Mouse (Mus musculus) thymus, adult 2 months (tissue): Measurements from ENCODE around the gene St14. TPM values are rescaled to one million over a fixed set of nuclear protein-coding genes. Genes with fewer than 3 reads are reported as not detected.

Experiments used
- DNase-seq: peaks from one replicate; pipeline ENCODE4 v3.0.0; 2021
- H3K27ac ChIP-seq: fragments of 200-500 bp; 2 replicates; pipeline ENCODE4 v1.5.1; 2012; ENCODE audit warnings: low read length, control low read depth; ENCODE audit not compliant: control insufficient read depth, insufficient read depth
- H3K27me3 ChIP-seq: fragments of 200-500 bp; 2 replicates; pipeline ENCODE4 v1.6.1; 2012; ENCODE audit warnings: mild to moderate bottlenecking, low read length, moderate library complexity, mixed read lengths; ENCODE audit not compliant: control insufficient read depth, insufficient read depth
- H3K36me3 ChIP-seq: fragments of 200-500 bp; 2 replicates; pipeline ENCODE4 v1.6.1; 2012; ENCODE audit warnings: mild to moderate bottlenecking, low read length, moderate library complexity; ENCODE audit not compliant: control insufficient read depth, insufficient read depth
- H3K4me1 ChIP-seq: fragments of 200-500 bp; replicated peaks from 2 replicates; pipeline ENCODE4 v1.6.1; 2012; ENCODE audit warnings: low read length; ENCODE audit not compliant: control insufficient read depth, insufficient read depth
- H3K4me3 ChIP-seq: fragments of 200-500 bp; 2 replicates; pipeline ENCODE4 v1.5.1; 2012; ENCODE audit warnings: mild to moderate bottlenecking, low read length, control low read depth, moderate library complexity; ENCODE audit not compliant: control insufficient read depth, insufficient read depth
- CTCF ChIP-seq: fragments of 200-500 bp; IDR thresholded peaks from 2 replicates; pipeline ENCODE4 v1.5.1; 2012; ENCODE audit warnings: mild to moderate bottlenecking, control low read depth, low read length, moderate library complexity, borderline replicate concordance; ENCODE audit not compliant: control insufficient read depth, poor library complexity, insufficient read depth; ENCODE audit errors: extremely low read depth
- POLR2A ChIP-seq: fragments of 200-500 bp; IDR thresholded peaks from 2 replicates; pipeline ENCODE4 v1.6.1; 2012; ENCODE audit warnings: mild to moderate bottlenecking, low read length, control low read depth, moderate library complexity; ENCODE audit not compliant: control insufficient read depth, poor library complexity, insufficient read depth; ENCODE audit errors: extremely low read depth
- whole genome bisulfite sequencing: fragments of 180-500 bp; shearing (Covaris S2); methylation state at CpG from one replicate; pipeline ENCODE4 v1.1.7; 2018; 5-methylcytosine and 5-hydroxymethylcytosine counted together
- polyA plus RNA-seq: library from polyadenylated mRNA; depleted of rRNA; stranded (reverse); fragments of >200 nt; gene quantifications from 2 replicates; pipeline ENCODE4 v1.2.3, GENCODE M21; 2012

Gene St14
- polyA plus RNA-seq, 1 experiment: 15.8 TPM

DNA sequence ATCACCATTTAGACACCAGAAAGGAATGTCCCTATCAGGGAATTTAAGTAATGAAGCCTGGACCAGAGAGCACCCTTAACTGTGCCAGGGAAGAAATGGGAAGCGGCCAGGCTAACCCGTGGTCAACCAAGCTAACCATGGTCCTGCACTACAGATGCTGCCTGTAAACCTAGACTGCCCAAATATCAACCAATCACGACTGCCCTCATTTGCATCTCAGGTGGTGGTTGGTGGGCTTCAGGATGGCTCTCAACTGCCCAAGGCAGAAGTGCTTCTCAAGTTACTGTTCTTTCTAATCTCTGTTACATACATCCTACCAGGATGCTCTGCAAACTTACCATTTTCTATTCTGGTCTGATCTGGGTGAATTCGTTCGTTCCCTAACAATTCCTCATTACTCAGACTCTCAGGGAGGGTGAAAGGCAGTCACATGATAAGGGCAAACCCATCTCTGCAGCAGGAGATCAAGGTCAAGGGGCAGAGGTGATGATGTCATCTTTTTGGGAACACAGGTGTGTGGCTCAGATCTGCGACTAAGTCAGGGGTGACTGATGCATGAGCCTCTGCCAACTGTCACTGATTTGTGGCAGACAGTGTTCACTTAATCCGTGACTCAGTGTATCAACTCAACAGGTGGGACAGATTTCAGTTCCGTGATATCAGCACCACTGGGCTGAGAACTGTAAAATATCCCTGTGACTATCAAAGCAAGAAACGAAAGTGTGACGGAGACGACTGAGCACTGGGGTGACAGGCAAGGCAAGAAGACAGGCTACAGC lies 12.9 kb downstream of the St14 start:
- Histone ChIP-seq H3K27me3 (no peaks in the 10 kb centered on the region), H3K4me3 (no peak overlapping the region), H3K36me3 (no peaks in the 10 kb centered on the region), H3K4me1 (no peaks in the 10 kb centered on the region), H3K27ac (no peak overlapping the region)
- WGBS: 73% methylated on average over 11 of the region's 11 CpGs
- TF ChIP-seq CTCF (no peak), POLR2A (no peak)
- DNase-seq: no peak

DNA sequence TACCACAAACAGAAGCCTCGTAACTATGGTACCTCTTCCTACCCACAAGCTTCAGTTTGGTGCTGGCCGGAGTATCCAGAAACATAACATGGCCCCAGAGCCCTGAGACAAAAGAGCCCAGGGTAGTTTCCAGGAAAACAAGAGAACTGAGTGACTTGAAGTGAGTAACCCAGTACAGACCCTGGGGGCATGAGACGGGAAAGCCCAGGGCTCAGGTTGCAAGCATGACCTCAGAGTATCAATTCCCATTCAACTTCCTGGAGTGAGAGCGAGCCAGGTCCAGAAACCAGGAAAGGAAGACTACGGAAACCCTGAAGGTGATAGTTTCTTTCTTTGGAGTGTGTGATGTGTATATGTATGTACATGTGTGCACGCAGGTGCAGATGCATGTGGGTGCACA lies 14.2 kb downstream of the St14 start:
- Histone ChIP-seq H3K27ac (no peak overlapping the region), H3K27me3 (no peaks in the 10 kb centered on the region), H3K4me3 (no peak overlapping the region), H3K4me1 (no peaks in the 10 kb centered on the region), H3K36me3 (no peaks in the 10 kb centered on the region)
- no peak for DNase-seq
- 83% methylated on average over 6 of the region's 6 CpGs for WGBS
- TF ChIP-seq POLR2A (no peak), CTCF (no peak)

- H3K36me3 ChIP-seq: no peaks in the 10 kb centered on the region
- no peaks in the 10 kb centered on the region for H3K4me1 ChIP-seq
- 95% methylated on average over 11 of the region's 11 CpGs for WGBS
- no peak for DNase-seq
- no peak overlapping the region; the same call in 1 of the 2 replicates for H3K27ac ChIP-seq
- no peak for TF ChIP-seq POLR2A
- no peak for TF ChIP-seq CTCF
- no peak overlapping the region for H3K4me3 ChIP-seq
- H3K27me3 ChIP-seq: no peaks in the 10 kb centered on the region
Measured at GRCm38 (mm10) chr9:31117088-31117487, 14.6 kb downstream of the St14 start.

DNA sequence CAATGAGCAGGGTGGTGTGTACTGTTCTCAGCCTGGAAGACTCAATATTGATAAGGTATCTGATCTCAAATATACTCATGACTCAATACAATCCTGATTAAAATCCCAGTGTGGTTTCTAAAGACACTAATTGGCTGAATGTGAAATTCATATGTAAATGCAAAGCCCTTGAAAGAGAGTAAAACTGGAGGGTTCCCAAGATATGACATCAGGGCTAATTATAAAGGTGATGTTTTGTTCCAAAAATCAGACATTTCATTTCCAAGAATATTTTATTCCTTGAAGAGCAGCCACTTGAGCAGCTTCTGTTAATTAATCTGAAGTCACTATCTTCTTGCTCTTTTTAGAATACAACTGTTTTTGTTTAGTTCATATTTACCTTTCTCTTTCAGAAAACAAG lies 16.1 kb downstream of the St14 start:
- Histone ChIP-seq H3K36me3 (no peaks in the 10 kb centered on the region), H3K4me3 (no peak overlapping the region), H3K4me1 (no peaks in the 10 kb centered on the region), H3K27ac (no peak overlapping the region), H3K27me3 (no peaks in the 10 kb centered on the region)
- no peak for DNase-seq
- TF ChIP-seq CTCF (no peak), POLR2A (no peak)

DNA sequence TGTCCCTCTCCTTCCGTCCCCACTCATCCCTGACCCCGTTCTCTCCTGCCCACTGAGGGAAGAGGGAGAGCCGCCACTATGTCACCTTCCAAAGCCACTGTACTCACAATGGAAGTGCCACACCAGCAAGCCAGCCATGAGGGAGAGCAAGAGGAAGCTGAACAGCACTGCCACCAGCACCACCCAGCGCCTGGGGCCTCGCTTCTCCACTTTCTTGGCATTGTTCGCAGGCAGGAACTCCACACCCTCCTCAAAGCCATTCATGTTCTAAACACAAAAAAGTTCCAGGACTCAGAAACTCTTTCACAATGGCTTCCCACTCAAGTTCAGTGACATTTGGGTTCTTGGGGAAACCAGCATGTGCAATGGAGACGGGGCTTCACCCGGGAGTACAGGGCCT lies 23.2 kb downstream of the St14 start:
- Histone ChIP-seq H3K27me3 (no peaks in the 10 kb centered on the region), H3K4me1 (no peaks in the 10 kb centered on the region), H3K36me3 (no peaks in the 10 kb centered on the region), H3K4me3 (no peak overlapping the region), H3K27ac (no peak overlapping the region)
- no peak for DNase-seq
- no peak for TF ChIP-seq POLR2A
- no peak for TF ChIP-seq CTCF
- WGBS: 90% methylated on average over 8 of the region's 8 CpGs

DNA sequence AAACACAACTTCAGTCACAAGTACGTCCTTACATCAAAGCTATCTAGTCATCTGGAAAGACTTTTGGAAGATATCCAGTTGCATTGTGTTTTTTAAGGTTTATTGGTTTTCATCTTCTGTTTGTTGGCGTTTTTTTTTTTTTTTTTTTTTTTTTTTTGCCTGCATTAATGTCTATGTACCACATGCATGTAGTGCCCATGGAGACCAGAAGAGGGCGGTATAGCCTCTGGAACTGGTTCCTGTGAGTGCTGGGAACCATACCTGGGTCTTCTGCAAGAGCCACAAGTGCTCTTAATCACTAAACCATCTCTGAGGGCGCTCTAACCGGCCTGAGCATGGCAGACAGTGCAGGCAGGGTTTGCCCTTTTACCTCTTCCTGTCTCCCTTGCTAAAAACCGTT lies 33.5 kb downstream of the St14 start:
- Histone ChIP-seq H3K27me3 (no peaks in the 10 kb centered on the region), H3K36me3 (no peaks in the 10 kb centered on the region), H3K4me3 (no peak overlapping the region), H3K4me1 (no peaks in the 10 kb centered on the region), H3K27ac (no peak overlapping the region)
- WGBS: 86% methylated on average over 6 of the region's 6 CpGs
- TF ChIP-seq POLR2A (no peak), CTCF (no peak)
- no peak for DNase-seq
